Mouse (Mus musculus): Measurements from ENCODE around the gene Cryzl1. TPM values are rescaled to one million over a fixed set of nuclear protein-coding genes. Genes with fewer than 3 reads are reported as not detected.
A peak's percentile ranks its signal among the peaks of the same experiment; 100 is the strongest.

Gene Cryzl1
- polyA plus RNA-seq, 1 experiment from 2014 or later: 45.2 TPM

DNA sequence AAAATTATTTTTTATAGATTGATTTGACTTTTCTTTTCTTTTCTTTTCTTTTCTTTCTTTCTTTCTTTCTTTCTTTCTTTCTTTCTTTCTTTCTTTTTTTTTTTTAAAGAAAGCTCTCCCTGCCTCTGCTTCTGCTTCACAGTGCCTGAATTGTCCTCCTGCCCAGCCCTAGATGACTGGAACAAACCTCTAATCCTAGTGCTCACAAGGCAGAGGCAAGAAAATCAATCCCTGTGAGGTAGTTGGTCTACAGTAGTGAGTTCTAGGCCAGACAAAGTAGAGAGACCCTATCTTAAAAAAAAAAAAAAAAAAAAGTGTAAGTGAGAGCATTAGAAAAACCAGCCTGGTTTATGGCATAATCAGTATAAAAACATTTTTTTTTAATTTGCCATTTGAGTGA, 79.0 kb downstream of the Cryzl1 start:
- TF ChIP-seq CTCF (IDR thresholded peaks at IDR 0.05; ENCODE audit: low read depth) (no peak), EP300 (optimal IDR thresholded peaks at IDR 0.05) (no peak)
- no peak overlapping the region for H3K9ac ChIP-seq (ENCODE audit: low read length)
- H3K36me3 ChIP-seq (ENCODE audit: control insufficient read depth, insufficient read depth, low read length): peaks cover 11% of the 10 kb centered on the region
- no peak overlapping the region for H3K4me2 ChIP-seq (replicated peaks; ENCODE audit: low read depth)
- DNase-seq (ENCODE audit: low spot score): no peak
- no peak overlapping the region for H3K27ac ChIP-seq (replicated peaks)
- H3K27me3 ChIP-seq (ENCODE audit: control insufficient read depth, insufficient read depth, low read length): no peaks in the 10 kb centered on the region
- no peaks in the 10 kb centered on the region for H3K9me3 ChIP-seq (ENCODE audit: control insufficient read depth, low read length)
- H3K4me3 ChIP-seq (ENCODE audit: low read depth, low read length): no peak overlapping the region
- ATAC-seq (ENCODE audit: low FRiP score, low TSS enrichment): no peak
- H3K4me1 ChIP-seq (replicated peaks; ENCODE audit: control insufficient read depth, insufficient read depth): no peaks in the 10 kb centered on the region

DNA sequence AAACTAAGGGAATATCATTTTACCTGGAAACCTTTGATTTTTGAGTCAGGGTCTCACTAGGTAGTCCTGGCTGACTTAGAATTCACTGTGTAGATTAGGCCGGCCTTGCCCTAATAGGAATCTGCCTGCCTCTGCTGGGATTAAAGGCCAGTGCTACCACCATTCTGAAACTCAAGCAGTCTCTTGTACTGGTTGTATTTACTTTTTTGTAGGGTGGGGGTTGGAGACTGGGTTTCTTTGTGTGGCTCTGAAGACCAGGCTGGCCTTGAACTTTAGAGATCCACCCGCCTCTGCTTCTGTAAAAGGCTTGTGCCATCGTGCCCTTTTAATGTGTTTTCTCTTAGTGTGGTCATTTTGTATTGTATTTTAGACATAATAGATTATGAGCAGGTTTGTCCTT, 79.5 kb downstream of the Cryzl1 start:
- no peak for ATAC-seq (ENCODE audit: low FRiP score, low TSS enrichment)
- H3K4me1 ChIP-seq (replicated peaks; ENCODE audit: control insufficient read depth, insufficient read depth): no peaks in the 10 kb centered on the region
- peaks cover 10% of the 10 kb centered on the region; the same call in 1 of the 2 replicates for H3K36me3 ChIP-seq (ENCODE audit: control insufficient read depth, insufficient read depth, low read length)
- 41% methylated on average over 3 of the region's 3 CpGs for WGBS
- no peaks in the 10 kb centered on the region for H3K9me3 ChIP-seq (ENCODE audit: control insufficient read depth, low read length)
- no peak overlapping the region for H3K27ac ChIP-seq (replicated peaks)
- H3K9ac ChIP-seq (ENCODE audit: low read length): 0 out of 2 replicates have a peak overlapping the region, but pooled peaks have one; percentile 27
- no peaks in the 10 kb centered on the region for H3K27me3 ChIP-seq (ENCODE audit: control insufficient read depth, insufficient read depth, low read length)
- H3K4me3 ChIP-seq (ENCODE audit: low read depth, low read length): peak overlapping the region; percentile 30
- DNase-seq (ENCODE audit: low spot score): no peak
- TF ChIP-seq EP300 (optimal IDR thresholded peaks at IDR 0.05): no peak
- TF ChIP-seq CTCF (IDR thresholded peaks at IDR 0.05; ENCODE audit: low read depth): no peak
- peak overlapping the region; percentile 46 for H3K4me2 ChIP-seq (replicated peaks; ENCODE audit: low read depth)

DNA sequence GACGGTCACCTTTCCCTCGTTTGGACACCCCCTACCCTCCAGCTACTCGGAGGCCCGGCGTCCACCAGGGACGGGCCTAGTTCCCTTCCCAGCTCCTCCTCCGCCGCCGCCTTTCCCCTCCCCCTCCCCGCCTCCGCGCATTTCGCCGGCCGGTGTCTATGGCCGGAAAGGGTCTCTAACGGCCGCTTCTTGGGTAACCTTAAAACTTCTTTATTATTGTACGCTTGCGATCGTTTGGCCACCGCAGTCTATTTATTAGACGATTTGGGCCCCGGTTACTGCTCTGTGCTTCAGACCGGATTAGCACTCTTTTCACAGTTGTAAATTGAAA, 80.6 kb downstream of the Cryzl1 start:
- TF ChIP-seq EP300 (optimal IDR thresholded peaks at IDR 0.05) (peak; percentile 10), CTCF (IDR thresholded peaks at IDR 0.05; ENCODE audit: low read depth) (no peak)

GRCm38 (mm10) chr16:91647461-91648219, 81.1 kb downstream of the Cryzl1 start, which contains the start of gene Son:
Gene Son (plus strand): TSS chr16:91647506.
- Histone ChIP-seq H3K4me2 (replicated peaks; ENCODE audit: low read depth) (peak within 1 kb of the TSS; percentile 93), H3K36me3 (ENCODE audit: control insufficient read depth, insufficient read depth, low read length) (peaks cover 6% of the 10 kb centered on the region; the same call in 1 of the 2 replicates), H3K27ac (replicated peaks) (peak within 1 kb of the TSS; percentile 100), H3K9ac (ENCODE audit: low read length) (peak within 1 kb of the TSS; percentile 93), H3K4me3 (ENCODE audit: low read depth, low read length) (peak within 1 kb of the TSS; percentile 78), H3K9me3 (ENCODE audit: control insufficient read depth, low read length) (no peaks in the 10 kb centered on the region), H3K27me3 (ENCODE audit: control insufficient read depth, insufficient read depth, low read length) (no peaks in the 10 kb centered on the region), H3K4me1 (replicated peaks; ENCODE audit: control insufficient read depth, insufficient read depth) (no peaks in the 10 kb centered on the region)
- peak; percentile 84 for TF ChIP-seq EP300 (optimal IDR thresholded peaks at IDR 0.05)
- peak; percentile 4; the same call in 1 of the 2 replicates for TF ChIP-seq CTCF (IDR thresholded peaks at IDR 0.05; ENCODE audit: low read depth)
- DNase-seq (ENCODE audit: low spot score): peak; percentile 96
- ATAC-seq (ENCODE audit: low FRiP score, low TSS enrichment): peak; percentile 96
- under 1% methylated on average over 68 of the region's 70 CpGs for WGBS

More for the DNA sequence above, 80.6 kb downstream of the Cryzl1 start:
- H3K27ac ChIP-seq (replicated peaks): peak overlapping the region; percentile 100
- no peaks in the 10 kb centered on the region for H3K9me3 ChIP-seq (ENCODE audit: control insufficient read depth, low read length)
- ATAC-seq (ENCODE audit: low FRiP score, low TSS enrichment): peak; percentile 55
- H3K4me2 ChIP-seq (replicated peaks; ENCODE audit: low read depth): peak overlapping the region; percentile 66
- H3K27me3 ChIP-seq (ENCODE audit: control insufficient read depth, insufficient read depth, low read length): no peaks in the 10 kb centered on the region
- WGBS: under 1% methylated on average over 25 of the region's 25 CpGs
- no peaks in the 10 kb centered on the region for H3K4me1 ChIP-seq (replicated peaks; ENCODE audit: control insufficient read depth, insufficient read depth)
- peak overlapping the region; percentile 92 for H3K9ac ChIP-seq (ENCODE audit: low read length)
- peak; percentile 84 for DNase-seq (ENCODE audit: low spot score)
- peak overlapping the region; percentile 78 for H3K4me3 ChIP-seq (ENCODE audit: low read depth, low read length)
- peaks cover 6% of the 10 kb centered on the region; the same call in 1 of the 2 replicates for H3K36me3 ChIP-seq (ENCODE audit: control insufficient read depth, insufficient read depth, low read length)

GRCm38 (mm10) chr16:91646681-91647419, 81.9 kb downstream of the Cryzl1 start, which contains the start of gene Gart:
Gene Gart (minus strand): TSS chr16:91646952.
- Histone ChIP-seq H3K9ac (ENCODE audit: low read length) (peak within 1 kb of the TSS; percentile 93), H3K4me2 (replicated peaks; ENCODE audit: low read depth) (peak within 1 kb of the TSS; percentile 93), H3K27ac (replicated peaks) (peak within 1 kb of the TSS; percentile 100), H3K4me3 (ENCODE audit: low read depth, low read length) (peak within 1 kb of the TSS; percentile 78), H3K9me3 (ENCODE audit: control insufficient read depth, low read length) (no peaks in the 10 kb centered on the region), H3K27me3 (ENCODE audit: control insufficient read depth, insufficient read depth, low read length) (no peaks in the 10 kb centered on the region), H3K36me3 (ENCODE audit: control insufficient read depth, insufficient read depth, low read length) (no peaks in the 10 kb centered on the region), H3K4me1 (replicated peaks; ENCODE audit: control insufficient read depth, insufficient read depth) (no peaks in the 10 kb centered on the region)
- WGBS: under 1% methylated on average over 59 of the region's 59 CpGs
- DNase-seq (ENCODE audit: low spot score): peak; percentile 96
- ATAC-seq (ENCODE audit: low FRiP score, low TSS enrichment): peak; percentile 94
- TF ChIP-seq CTCF (IDR thresholded peaks at IDR 0.05; ENCODE audit: low read depth) (no peak), EP300 (optimal IDR thresholded peaks at IDR 0.05) (no peak)

Measured in stomach, postnatal 0 days (tissue).